Mouse (Mus musculus): ENCODE measurements around the gene Samd14.
A peak's percentile ranks its signal among the peaks of the same experiment; 100 is the strongest.

Gene Samd14

GRCm38 (mm10) chr11:94990102-94990748 is 19.5 kb upstream of the Samd14 start:
- DNase-seq (ENCODE audit: low spot score), result no peak

GRCm38 (mm10) chr11:94990749-94991577 is 18.7 kb upstream of the Samd14 start, which contains the start of gene Ppp1r9b:
Ppp1r9b (plus strand) TSS chr11:94991035.
- peak; percentile 85 for DNase-seq (ENCODE audit: low spot score)

GRCm38 (mm10) chr11:94991641-94992479 is 17.8 kb upstream of the Samd14 start:
- no peak for DNase-seq (ENCODE audit: low spot score)

GRCm38 (mm10) chr11:94992480-94992753 is 17.3 kb upstream of the Samd14 start:
- DNase-seq (ENCODE audit: low spot score), result no peak

GRCm38 (mm10) chr11:94992754-94993606 is 16.7 kb upstream of the Samd14 start:
- no peak for DNase-seq (ENCODE audit: low spot score)

- no peak for DNase-seq (ENCODE audit: low spot score)
These were observed 15.4 kb upstream of the Samd14 start for GRCm38 (mm10) chr11:94994208-94994814.

GRCm38 (mm10) chr11:94994947-94995772 is 14.5 kb upstream of the Samd14 start:
- no peak for DNase-seq (ENCODE audit: low spot score)

- DNase-seq (ENCODE audit: low spot score), result no peak
These were observed 13.6 kb upstream of the Samd14 start for GRCm38 (mm10) chr11:94996101-94996500.

GRCm38 (mm10) chr11:94996984-94997383 is 12.7 kb upstream of the Samd14 start:
- no peak for DNase-seq (ENCODE audit: low spot score)

GRCm38 (mm10) chr11:94997596-94997995 is 12.1 kb upstream of the Samd14 start:
- peak; percentile 79 for DNase-seq (ENCODE audit: low spot score)

GRCm38 (mm10) chr11:94998041-94998531 is 11.6 kb upstream of the Samd14 start:
- no peak for DNase-seq (ENCODE audit: low spot score)

GRCm38 (mm10) chr11:95000128-95000527 is 9.6 kb upstream of the Samd14 start:
- DNase-seq (ENCODE audit: low spot score), result no peak

GRCm38 (mm10) chr11:95000548-95000947 is 9.1 kb upstream of the Samd14 start:
- no peak for DNase-seq (ENCODE audit: low spot score)

GRCm38 (mm10) chr11:95001058-95001457 is 8.6 kb upstream of the Samd14 start:
- DNase-seq (ENCODE audit: low spot score), result peak; percentile 82

- DNase-seq (ENCODE audit: low spot score), result no peak
These were observed 7.9 kb upstream of the Samd14 start for GRCm38 (mm10) chr11:95001584-95002347.

GRCm38 (mm10) chr11:95002705-95003104 is 7.0 kb upstream of the Samd14 start:
- no peak for DNase-seq (ENCODE audit: low spot score)

GRCm38 (mm10) chr11:95004136-95004936 is 5.3 kb upstream of the Samd14 start:
- DNase-seq (ENCODE audit: low spot score), result no peak

- no peak for DNase-seq (ENCODE audit: low spot score)
These were observed 4.8 kb upstream of the Samd14 start for GRCm38 (mm10) chr11:95004937-95005198.

GRCm38 (mm10) chr11:95006038-95006437 is 3.6 kb upstream of the Samd14 start:
- DNase-seq (ENCODE audit: low spot score), result no peak

Data from c-Kit-positive CD71-positive TER-119-positive erythroid progenitor cells, embryonic 14.5 days (primary cell).